Mouse (Mus musculus) limb, embryonic 15.5 days (tissue): Measurements from ENCODE around the gene Tedc2. TPM values are rescaled to one million over a fixed set of nuclear protein-coding genes. Genes with fewer than 3 reads are reported as not detected.

Experiments
- ATAC-seq: fragments of 200-750 bp; cut with Nextera tagmentation; 2 replicates; pipeline ENCODE4 v1.8.0; 2017; ENCODE audit warnings: low read depth, moderate TSS enrichment; ENCODE audit not compliant: insufficient number of reproducible peaks, low FRiP score, low TSS enrichment
- H3K27ac ChIP-seq: fragments of 300-500 bp; sonication (generic); 2 replicates; pipeline ENCODE4 v1.5.1; 2015; ENCODE audit warnings: moderate library complexity, mild to moderate bottlenecking, inconsistent platforms
- H3K27me3 ChIP-seq: fragments of 300-500 bp; sonication (generic); 2 replicates; pipeline ENCODE4 v1.6.1; 2015; ENCODE audit warnings: inconsistent platforms
- H3K36me3 ChIP-seq: fragments of 300-500 bp; sonication (generic); 2 replicates; pipeline ENCODE4 v1.6.1; 2015; ENCODE audit warnings: inconsistent platforms
- H3K4me1 ChIP-seq: fragments of 300-500 bp; sonication (generic); 2 replicates; pipeline ENCODE4 v1.6.1; 2015; ENCODE audit warnings: inconsistent platforms
- H3K4me2 ChIP-seq: fragments of 300-500 bp; sonication (generic); 2 replicates; pipeline ENCODE4 v1.6.1; 2015; ENCODE audit warnings: mild to moderate bottlenecking, inconsistent platforms
- H3K4me3 ChIP-seq: fragments of 300-500 bp; sonication (generic); 2 replicates; pipeline ENCODE4 v1.5.1; 2015; ENCODE audit warnings: mild to moderate bottlenecking, inconsistent platforms
- H3K9ac ChIP-seq: fragments of 300-500 bp; sonication (generic); 2 replicates; pipeline ENCODE4 v1.6.1; 2015; ENCODE audit warnings: inconsistent platforms
- H3K9me3 ChIP-seq: fragments of 300-500 bp; sonication (generic); 2 replicates; pipeline ENCODE4 v1.6.1; 2016; ENCODE audit warnings: inconsistent platforms
- WGBS: fragments of 180-500 bp; shearing (Covaris S2); methylation state at CpG from one replicate; pipeline ENCODE4 v1.1.7; 2015; 5-methylcytosine and 5-hydroxymethylcytosine counted together
- polyA plus RNA-seq: library from polyadenylated mRNA; unstranded; fragments of >200 nt; fragmentation: Nextera tagmentation; extraction: Ambion mirVana; gene quantifications from 2 replicates; pipeline ENCODE4 v1.2.1, GENCODE M21; 2015

Gene Tedc2
- polyA plus RNA-seq, 1 experiment from 2014 or later: 11.4 TPM

DNA sequence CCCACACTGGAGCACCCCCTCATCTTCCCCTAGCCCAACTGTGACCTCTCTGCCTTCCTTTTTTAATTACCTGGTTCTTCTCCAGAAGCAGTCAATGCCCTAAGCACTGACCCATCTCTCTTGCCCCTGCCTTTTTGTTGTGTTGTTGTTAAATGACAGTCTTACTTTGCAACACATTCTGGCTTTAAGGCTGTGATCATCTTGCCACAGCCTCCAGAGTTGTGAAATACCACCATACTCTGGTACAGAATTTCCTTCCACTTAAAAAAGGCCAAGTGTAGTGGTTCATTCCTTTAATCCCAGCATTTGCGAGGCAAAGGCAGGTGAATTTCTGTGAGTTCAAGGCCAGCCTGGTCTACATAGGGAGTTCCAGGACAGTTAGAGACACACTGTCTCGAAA lies 29.7 kb downstream of the Tedc2 start:
- no peaks in the 10 kb centered on the region; the same call in none of the 2 replicates for H3K36me3 ChIP-seq
- no peak overlapping the region for H3K4me2 ChIP-seq
- H3K9ac ChIP-seq: no peak overlapping the region
- 93% methylated on average over 2 of the region's 2 CpGs for WGBS
- H3K27ac ChIP-seq: no peak overlapping the region
- no peak for ATAC-seq
- no peaks in the 10 kb centered on the region for H3K9me3 ChIP-seq
- no peaks in the 10 kb centered on the region for H3K4me1 ChIP-seq
- H3K27me3 ChIP-seq: no peaks in the 10 kb centered on the region
- no peak overlapping the region for H3K4me3 ChIP-seq

- Histone ChIP-seq H3K27me3 (no peaks in the 10 kb centered on the region), H3K4me3 (no peak overlapping the region), H3K4me2 (no peak overlapping the region), H3K36me3 (peaks cover 4% of the 10 kb centered on the region; the same call in 1 of the 2 replicates), H3K4me1 (peaks cover 8% of the 10 kb centered on the region; the same call in 1 of the 2 replicates), H3K27ac (no peak overlapping the region), H3K9ac (no peak overlapping the region), H3K9me3 (no peaks in the 10 kb centered on the region)
- no peak for ATAC-seq
- WGBS: 69% methylated on average over 3 of the region's 3 CpGs
Measured at GRCm38 (mm10) chr17:24174259-24174658, 46.4 kb downstream of the Tedc2 start.

DNA sequence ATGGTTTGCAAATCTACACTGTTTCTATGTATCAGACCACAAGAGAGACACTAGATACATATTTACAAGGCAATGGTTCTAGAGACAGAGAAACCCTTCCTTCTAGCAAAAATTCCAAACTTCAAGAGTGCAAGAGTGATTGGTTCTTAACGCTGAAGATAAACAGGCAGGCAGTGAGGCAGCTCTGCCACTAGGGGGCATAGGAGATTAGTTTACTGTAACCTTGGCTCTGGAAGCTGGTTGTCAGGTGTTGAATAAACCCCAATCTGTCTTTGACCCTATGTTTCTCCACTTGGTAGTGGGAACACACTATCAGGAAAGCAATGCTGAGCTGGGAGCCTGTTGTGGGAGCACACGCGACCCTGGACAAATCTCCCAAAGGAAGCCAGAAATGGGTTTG lies 47.2 kb downstream of the Tedc2 start:
- H3K9me3 ChIP-seq: no peaks in the 10 kb centered on the region
- WGBS: 4% methylated on average over 3 of the region's 3 CpGs

GRCm38 (mm10) chr17:24171738-24172137 lies 48.9 kb downstream of the Tedc2 start:
- H3K36me3 ChIP-seq: peaks cover 11% of the 10 kb centered on the region
- H3K4me3 ChIP-seq: no peak overlapping the region
- ATAC-seq: no peak
- H3K27me3 ChIP-seq: no peaks in the 10 kb centered on the region
- H3K4me2 ChIP-seq: no peak overlapping the region
- WGBS: 80% methylated on average over 4 of the region's 4 CpGs
- H3K4me1 ChIP-seq: peaks cover 20% of the 10 kb centered on the region
- H3K9me3 ChIP-seq: no peaks in the 10 kb centered on the region
- H3K27ac ChIP-seq: no peak overlapping the region
- H3K9ac ChIP-seq: no peak overlapping the region

More for the DNA sequence above, 47.2 kb downstream of the Tedc2 start:
- no peak for ATAC-seq
- no peak overlapping the region for H3K9ac ChIP-seq
- H3K27me3 ChIP-seq: no peaks in the 10 kb centered on the region
- H3K4me3 ChIP-seq: no peak overlapping the region
- H3K36me3 ChIP-seq: no peaks in the 10 kb centered on the region
- peaks cover 10% of the 10 kb centered on the region; the same call in 1 of the 2 replicates for H3K4me1 ChIP-seq
- H3K27ac ChIP-seq: no peak overlapping the region
- no peak overlapping the region for H3K4me2 ChIP-seq

GRCm38 (mm10) chr17:24170729-24171128 lies 49.9 kb downstream of the Tedc2 start:
- Histone ChIP-seq H3K27ac (no peak overlapping the region), H3K9me3 (no peaks in the 10 kb centered on the region), H3K36me3 (peaks cover 15% of the 10 kb centered on the region), H3K4me3 (no peak overlapping the region), H3K9ac (no peak overlapping the region), H3K27me3 (no peaks in the 10 kb centered on the region), H3K4me1 (peaks cover 20% of the 10 kb centered on the region), H3K4me2 (no peak overlapping the region)
- no peak for ATAC-seq
- 80% methylated on average over 5 of the region's 5 CpGs for WGBS

- Histone ChIP-seq H3K9ac (peak overlapping the region; percentile 90), H3K36me3 (peaks cover 20% of the 10 kb centered on the region), H3K4me1 (peaks cover 26% of the 10 kb centered on the region), H3K4me2 (peak overlapping the region; percentile 85), H3K4me3 (peak overlapping the region; percentile 83), H3K27ac (peak overlapping the region; percentile 99), H3K9me3 (no peaks in the 10 kb centered on the region), H3K27me3 (no peaks in the 10 kb centered on the region)
- ATAC-seq: no peak
- WGBS: 60% methylated on average over 3 of the region's 3 CpGs
Measured at GRCm38 (mm10) chr17:24170125-24170524, 50.5 kb downstream of the Tedc2 start.

DNA sequence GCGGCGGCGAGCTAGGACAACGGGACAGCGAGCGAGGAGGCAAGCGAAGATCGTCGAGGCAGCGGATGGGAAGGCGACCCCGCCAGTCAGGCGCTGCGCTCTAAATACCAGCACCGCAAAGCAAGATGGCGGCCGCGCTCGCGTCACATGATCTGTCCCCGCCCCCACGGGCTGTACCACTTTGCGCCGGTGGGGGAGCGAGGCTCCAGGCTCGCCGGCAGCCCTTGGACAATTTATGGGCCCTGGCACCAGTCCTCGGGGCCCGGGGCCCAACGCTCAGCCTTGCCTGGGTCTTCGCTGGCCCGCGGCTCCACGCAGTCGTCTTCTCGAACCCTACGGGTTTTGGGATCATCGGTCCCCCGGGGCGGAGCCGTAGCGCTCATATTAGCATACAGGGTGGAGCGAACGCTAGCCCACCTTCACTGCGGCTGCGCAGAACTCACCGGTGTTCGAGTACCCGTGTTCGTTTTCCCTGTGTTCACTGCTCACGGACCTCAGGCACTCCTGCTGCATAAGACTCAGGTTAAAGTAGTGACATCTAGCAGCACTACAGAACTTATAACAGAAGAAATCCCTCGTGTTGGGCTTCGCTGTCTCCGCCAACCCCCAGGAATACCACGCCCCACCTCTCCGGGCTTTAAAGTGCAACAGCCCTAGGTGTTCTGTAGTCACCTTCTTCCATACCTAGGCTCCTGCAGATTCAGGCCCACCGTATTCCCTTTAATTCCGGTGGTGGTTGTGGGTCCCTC lies 51.2 kb downstream of the Tedc2 start, which contains the start of gene Atp6v0c:
Gene Atp6v0c (minus strand): TSS at position 386 of the 749 bp plus-strand sequence.
- Histone ChIP-seq H3K4me2 (peak within 1 kb of the TSS; percentile 85), H3K36me3 (peaks cover 26% of the 10 kb centered on the region), H3K9ac (peak within 1 kb of the TSS; percentile 90), H3K27me3 (no peaks in the 10 kb centered on the region), H3K9me3 (no peaks in the 10 kb centered on the region), H3K4me1 (peaks cover 31% of the 10 kb centered on the region), H3K27ac (peak within 1 kb of the TSS; percentile 99), H3K4me3 (peak within 1 kb of the TSS; percentile 83)
- under 1% methylated on average over 58 of the region's 58 CpGs for WGBS
- ATAC-seq: peak; percentile 89

GRCm38 (mm10) chr17:24168590-24169277 lies 51.9 kb downstream of the Tedc2 start:
- peaks cover 26% of the 10 kb centered on the region for H3K36me3 ChIP-seq
- H3K9me3 ChIP-seq: no peaks in the 10 kb centered on the region
- H3K4me1 ChIP-seq: peaks cover 31% of the 10 kb centered on the region
- peak overlapping the region; percentile 83 for H3K4me3 ChIP-seq
- H3K27ac ChIP-seq: peak overlapping the region; percentile 99
- H3K4me2 ChIP-seq: peak overlapping the region; percentile 85
- H3K27me3 ChIP-seq: no peaks in the 10 kb centered on the region
- H3K9ac ChIP-seq: peak overlapping the region; percentile 90
- WGBS: 1% methylated on average over 40 of the region's 41 CpGs
- peak; percentile 52 for ATAC-seq

- peaks cover 33% of the 10 kb centered on the region for H3K4me1 ChIP-seq
- H3K27me3 ChIP-seq: no peaks in the 10 kb centered on the region
- H3K9me3 ChIP-seq: no peaks in the 10 kb centered on the region
- H3K27ac ChIP-seq: peak overlapping the region; percentile 99
- H3K4me2 ChIP-seq: peak overlapping the region; percentile 85
- WGBS: 46% methylated on average over 7 of the region's 7 CpGs
- peak overlapping the region; percentile 90 for H3K9ac ChIP-seq
- peak overlapping the region; percentile 83 for H3K4me3 ChIP-seq
- no peak for ATAC-seq
- peaks cover 26% of the 10 kb centered on the region for H3K36me3 ChIP-seq
Measured at GRCm38 (mm10) chr17:24167891-24168505, 52.7 kb downstream of the Tedc2 start.

GRCm38 (mm10) chr17:24167120-24167519 lies 53.5 kb downstream of the Tedc2 start:
- H3K4me1 ChIP-seq: peaks cover 42% of the 10 kb centered on the region
- no peaks in the 10 kb centered on the region for H3K27me3 ChIP-seq
- peaks cover 26% of the 10 kb centered on the region for H3K36me3 ChIP-seq
- no peak overlapping the region for H3K9ac ChIP-seq
- 82% methylated on average over 6 of the region's 6 CpGs for WGBS
- H3K27ac ChIP-seq: no peak overlapping the region
- no peak overlapping the region for H3K4me3 ChIP-seq
- no peaks in the 10 kb centered on the region for H3K9me3 ChIP-seq
- no peak overlapping the region for H3K4me2 ChIP-seq
- ATAC-seq: no peak
